Mouse (Mus musculus) spleen, adult 2 months (tissue): ENCODE measurements around the gene Zeb2.

ENCODE experiments used
- CTCF ChIP-seq: fragments of 200-500 bp; IDR thresholded peaks from 2 replicates; pipeline ENCODE4 v1.5.1; 2011; ENCODE audit warnings: mild to moderate bottlenecking, inconsistent platforms; ENCODE audit not compliant: insufficient read depth, insufficient read length, insufficient replicate concordance; ENCODE audit errors: extremely low read depth
- POLR2A ChIP-seq: fragments of 200-500 bp; IDR thresholded peaks from 2 replicates; pipeline ENCODE4 v1.6.1; 2011; ENCODE audit warnings: low read depth, low read length, inconsistent platforms

DNA sequence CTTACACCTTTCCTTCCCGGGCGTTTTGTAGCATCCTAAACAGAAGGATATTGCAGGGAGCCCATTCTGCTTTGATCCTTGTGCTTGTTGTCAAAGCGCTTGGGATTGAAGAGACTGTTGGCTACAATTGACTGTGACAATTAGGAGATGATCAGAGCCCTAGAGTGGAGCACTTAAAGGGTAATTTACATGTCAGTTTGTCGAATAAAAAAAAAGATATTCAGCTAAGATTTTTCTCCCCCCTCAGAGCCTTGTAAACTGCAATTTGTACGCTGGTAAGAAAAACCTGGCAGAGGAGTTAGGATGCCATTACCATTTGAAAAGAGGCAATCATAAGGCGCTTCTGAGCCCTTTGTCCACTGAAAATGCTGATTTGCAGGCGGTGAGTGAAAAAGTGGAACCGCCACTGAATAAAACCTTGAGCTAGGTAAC, 41.2 kb upstream of the Zeb2 start:
- TF ChIP-seq CTCF (no peak), POLR2A (no peak)
